Mouse (Mus musculus) midbrain, embryonic 10.5 days (tissue): ENCODE measurements around the gene Fgd2. TPM values are rescaled to one million over a fixed set of nuclear protein-coding genes. Genes with fewer than 3 reads are reported as not detected.
A peak's percentile ranks its signal among the peaks of the same experiment; 100 is the strongest.
"Not testable (repeated sequence)": the region's sequence is repeated elsewhere in the genome, so short reads cannot be mapped to it uniquely, and the experiment has no call there.

Experiments used
- DNase-seq: peaks from one replicate; pipeline ENCODE4 v3.0.0-alpha.2; 2017; ENCODE audit warnings: low spot score
- H3K27ac ChIP-seq: fragments of 300-500 bp; sonication (generic); replicated peaks from 2 replicates; pipeline ENCODE4 v1.5.1; 2016; ENCODE audit warnings: mild to moderate bottlenecking
- H3K27me3 ChIP-seq: fragments of 300-500 bp; sonication (generic); 2 replicates; pipeline ENCODE4 v1.6.1; 2016; ENCODE audit warnings: low read depth, mild to moderate bottlenecking; ENCODE audit not compliant: poor library complexity, severe bottlenecking
- H3K36me3 ChIP-seq: fragments of 300-500 bp; sonication (generic); 2 replicates; pipeline ENCODE4 v1.6.1; 2016; ENCODE audit warnings: mild to moderate bottlenecking, moderate library complexity
- H3K4me1 ChIP-seq: fragments of 300-500 bp; sonication (generic); 2 replicates; pipeline ENCODE4 v1.6.1; 2016
- H3K4me3 ChIP-seq: fragments of 300-500 bp; sonication (generic); 2 replicates; pipeline ENCODE4 v1.5.1; 2016; ENCODE audit warnings: mild to moderate bottlenecking, moderate library complexity
- H3K9me3 ChIP-seq: fragments of 300-500 bp; sonication (generic); replicated peaks from 2 replicates; pipeline ENCODE4 v1.6.1; 2016; ENCODE audit warnings: mild to moderate bottlenecking
- WGBS: fragments of 180-500 bp; shearing (Covaris S2); methylation state at CpG from one replicate; pipeline ENCODE4 v1.1.7; 2016; 5-methylcytosine and 5-hydroxymethylcytosine counted together
- polyA plus RNA-seq: library from polyadenylated mRNA; unstranded; fragments of >200 nt; fragmentation: Nextera tagmentation; extraction: Ambion mirVana; gene quantifications from 2 replicates; pipeline ENCODE4 v1.2.1, GENCODE M21; 2016

Fgd2 gene
- 3.8 and 4.1 TPM in 2 replicates for polyA plus RNA-seq

GRCm38 (mm10) chr17:29360761-29361221, at the start of gene Fgd2:
Gene Fgd2 (plus strand): TSS chr17:29360914.
- no peak for DNase-seq
- WGBS: 28% methylated on average over 5 of the region's 5 CpGs
- Histone ChIP-seq H3K9me3 (no peaks in the 10 kb centered on the region), H3K4me1 (peaks cover 45% of the 10 kb centered on the region), H3K36me3 (no peaks in the 10 kb centered on the region), H3K27me3 (no peaks in the 10 kb centered on the region), H3K4me3 (no peak within 1 kb of the TSS), H3K27ac (peak within 1 kb of the TSS; percentile 65; the same call in 1 of the 2 replicates)

DNA sequence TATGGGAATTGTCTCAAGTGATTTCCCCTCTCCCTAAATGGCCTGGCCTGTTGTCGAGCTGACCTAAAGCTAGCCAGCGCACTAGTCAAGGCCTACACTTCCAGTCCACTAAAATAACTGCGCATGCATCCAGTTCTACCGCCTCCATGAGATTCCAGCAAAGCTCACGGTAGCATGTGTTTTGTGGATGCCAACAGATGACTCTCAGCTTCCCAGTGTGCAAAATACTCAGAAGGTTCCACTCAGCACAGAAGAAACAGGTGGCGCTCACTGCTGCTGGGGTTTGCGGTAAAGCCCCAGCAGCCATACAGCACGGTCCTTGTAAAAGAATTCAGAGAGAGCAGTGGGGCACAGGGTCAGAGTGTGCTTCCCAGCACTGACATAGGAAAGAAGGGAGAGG, 49.1 kb upstream of the Fgd2 start:
- 91% methylated on average over 8 of the region's 8 CpGs for WGBS
- H3K27ac ChIP-seq: no peak overlapping the region
- H3K4me3 ChIP-seq: no peak overlapping the region
- DNase-seq: no peak
- H3K4me1 ChIP-seq: peaks cover 19% of the 10 kb centered on the region
- no peaks in the 10 kb centered on the region for H3K27me3 ChIP-seq
- H3K9me3 ChIP-seq: 0 out of 2 replicates have a peak, but pooled peaks cover 5% of the 10 kb centered on the region
- H3K36me3 ChIP-seq: no peaks in the 10 kb centered on the region

DNA sequence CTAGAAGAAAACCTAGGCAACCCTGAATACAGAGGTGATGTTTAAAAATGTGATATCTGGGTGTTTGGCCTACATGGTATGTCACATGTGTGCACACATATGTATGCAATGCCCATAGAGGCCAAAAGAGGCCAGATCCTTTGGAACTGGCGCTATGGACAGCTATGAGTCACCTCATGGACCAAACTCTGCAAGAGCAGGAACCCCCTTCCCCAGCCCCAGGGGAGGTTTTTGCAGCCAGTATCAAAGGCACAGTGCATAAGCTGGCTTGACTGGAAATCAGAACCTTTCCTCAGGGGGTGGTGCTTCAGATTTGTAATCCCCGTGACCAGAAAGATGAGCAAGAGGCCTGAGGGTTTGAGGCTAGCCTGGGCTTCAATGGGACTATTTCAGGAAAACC, 48.6 kb upstream of the Fgd2 start:
- Histone ChIP-seq H3K9me3 (0 out of 2 replicates have a peak, but pooled peaks cover 5% of the 10 kb centered on the region), H3K27me3 (no peaks in the 10 kb centered on the region), H3K36me3 (no peaks in the 10 kb centered on the region), H3K27ac (no peak overlapping the region), H3K4me1 (peaks cover 24% of the 10 kb centered on the region), H3K4me3 (no peak overlapping the region)
- 88% methylated on average over 2 of the region's 2 CpGs for WGBS
- DNase-seq: no peak

- no peaks in the 10 kb centered on the region for H3K36me3 ChIP-seq
- H3K4me3 ChIP-seq: no peak overlapping the region
- 0 out of 2 replicates have a peak, but pooled peaks cover 5% of the 10 kb centered on the region for H3K9me3 ChIP-seq
- no peak overlapping the region for H3K27ac ChIP-seq
- H3K27me3 ChIP-seq: no peaks in the 10 kb centered on the region
- no peak for DNase-seq
- H3K4me1 ChIP-seq: peaks cover 24% of the 10 kb centered on the region
These were observed 47.4 kb upstream of the Fgd2 start for GRCm38 (mm10) chr17:29313300-29313699.

- peaks cover 22% of the 10 kb centered on the region for H3K27me3 ChIP-seq
- peak overlapping the region; percentile 65 for H3K27ac ChIP-seq
- WGBS: 50% methylated on average over 9 of the region's 9 CpGs
- DNase-seq: no peak
- H3K9me3 ChIP-seq: 0 out of 2 replicates have a peak, but pooled peaks cover 5% of the 10 kb centered on the region
- H3K36me3 ChIP-seq: no peaks in the 10 kb centered on the region
- peaks cover 34% of the 10 kb centered on the region for H3K4me1 ChIP-seq
- no peak overlapping the region for H3K4me3 ChIP-seq
These were observed 44.8 kb upstream of the Fgd2 start for GRCm38 (mm10) chr17:29315672-29316465.

- Histone ChIP-seq H3K27ac (peak overlapping the region; percentile 55; the same call in 1 of the 2 replicates), H3K4me1 (peaks cover 39% of the 10 kb centered on the region), H3K27me3 (peaks cover 33% of the 10 kb centered on the region), H3K36me3 (no peaks in the 10 kb centered on the region), H3K9me3 (0 out of 2 replicates have a peak, but pooled peaks cover 5% of the 10 kb centered on the region), H3K4me3 (no peak overlapping the region)
- no peak for DNase-seq
- WGBS: 57% methylated on average over 3 of the region's 3 CpGs
These were observed 43.8 kb upstream of the Fgd2 start for GRCm38 (mm10) chr17:29316891-29317290.

DNA sequence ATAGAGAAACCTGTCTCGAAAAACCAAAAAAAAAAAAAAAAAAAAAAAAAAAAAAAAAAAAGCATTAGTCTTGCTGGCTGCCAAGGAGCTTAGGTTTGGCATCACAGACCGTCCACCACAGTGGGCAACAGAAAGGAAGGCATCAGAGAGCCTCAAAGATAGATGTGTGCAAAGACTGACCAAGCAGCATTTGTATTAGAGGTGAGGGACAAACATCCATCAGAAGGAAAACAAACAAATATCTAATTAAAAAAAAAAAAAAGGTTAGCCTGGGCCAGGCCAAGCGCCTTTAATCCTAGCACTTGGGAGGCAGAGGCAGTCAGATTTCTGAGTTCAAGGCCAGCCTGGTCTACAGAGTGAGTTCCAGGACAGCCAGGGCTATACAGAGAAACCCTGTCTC, 43.3 kb upstream of the Fgd2 start, which contains the start of gene Pi16:
TSS of gene Pi16 (plus strand) at position 301 of the 400 bp plus-strand sequence.
- Histone ChIP-seq H3K27me3 (peaks cover 37% of the 10 kb centered on the region), H3K27ac (peak within 1 kb of the TSS; percentile 55), H3K4me1 (peaks cover 44% of the 10 kb centered on the region)
- H3K36me3 ChIP-seq, H3K9me3 ChIP-seq, DNase-seq, H3K4me3 ChIP-seq: not testable (repeated sequence)
- WGBS: 89% methylated on average over 3 of the region's 3 CpGs

DNA sequence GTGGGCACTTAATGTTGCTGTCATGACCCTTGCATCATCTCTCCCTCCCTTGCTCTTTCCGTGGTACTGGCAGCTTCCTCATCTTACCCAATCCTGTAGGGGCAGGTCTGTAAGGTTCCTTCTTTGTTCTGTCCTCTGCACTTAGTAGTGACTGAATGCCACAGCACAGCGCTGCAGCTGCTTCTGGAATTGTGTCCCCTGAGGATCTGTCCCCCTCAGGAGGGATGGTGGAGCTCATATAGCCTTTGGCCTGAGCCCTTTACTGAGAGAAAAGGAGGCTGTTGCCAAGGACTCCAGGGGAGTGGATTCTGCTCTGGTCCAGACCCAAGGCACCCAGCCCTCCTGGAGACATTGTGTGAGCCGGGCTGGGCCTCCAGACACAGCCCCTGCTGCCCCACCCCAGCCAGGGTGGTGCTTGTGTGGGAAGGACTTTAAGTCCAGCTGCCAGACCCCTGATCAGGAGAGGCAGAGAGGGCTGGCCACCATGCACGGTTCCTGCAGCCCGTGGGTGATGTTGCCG, 41.9 kb upstream of the Fgd2 start:
- no peaks in the 10 kb centered on the region for H3K36me3 ChIP-seq
- 0 out of 2 replicates have a peak overlapping the region, but pooled peaks have one; percentile 50 for H3K27ac ChIP-seq
- no peak overlapping the region for H3K4me3 ChIP-seq
- no peak for DNase-seq
- no peaks in the 10 kb centered on the region for H3K9me3 ChIP-seq
- H3K27me3 ChIP-seq: peaks cover 52% of the 10 kb centered on the region
- WGBS: 53% methylated on average over 6 of the region's 6 CpGs
- peaks cover 48% of the 10 kb centered on the region for H3K4me1 ChIP-seq

GRCm38 (mm10) chr17:29319476-29319875, 41.2 kb upstream of the Fgd2 start:
- Histone ChIP-seq H3K9me3 (no peaks in the 10 kb centered on the region), H3K36me3 (no peaks in the 10 kb centered on the region), H3K4me1 (peaks cover 48% of the 10 kb centered on the region), H3K4me3 (no peak overlapping the region), H3K27ac (0 out of 2 replicates have a peak overlapping the region, but pooled peaks have one; percentile 50), H3K27me3 (peaks cover 58% of the 10 kb centered on the region)
- 92% methylated on average over 7 of the region's 7 CpGs for WGBS
- DNase-seq: no peak

DNA sequence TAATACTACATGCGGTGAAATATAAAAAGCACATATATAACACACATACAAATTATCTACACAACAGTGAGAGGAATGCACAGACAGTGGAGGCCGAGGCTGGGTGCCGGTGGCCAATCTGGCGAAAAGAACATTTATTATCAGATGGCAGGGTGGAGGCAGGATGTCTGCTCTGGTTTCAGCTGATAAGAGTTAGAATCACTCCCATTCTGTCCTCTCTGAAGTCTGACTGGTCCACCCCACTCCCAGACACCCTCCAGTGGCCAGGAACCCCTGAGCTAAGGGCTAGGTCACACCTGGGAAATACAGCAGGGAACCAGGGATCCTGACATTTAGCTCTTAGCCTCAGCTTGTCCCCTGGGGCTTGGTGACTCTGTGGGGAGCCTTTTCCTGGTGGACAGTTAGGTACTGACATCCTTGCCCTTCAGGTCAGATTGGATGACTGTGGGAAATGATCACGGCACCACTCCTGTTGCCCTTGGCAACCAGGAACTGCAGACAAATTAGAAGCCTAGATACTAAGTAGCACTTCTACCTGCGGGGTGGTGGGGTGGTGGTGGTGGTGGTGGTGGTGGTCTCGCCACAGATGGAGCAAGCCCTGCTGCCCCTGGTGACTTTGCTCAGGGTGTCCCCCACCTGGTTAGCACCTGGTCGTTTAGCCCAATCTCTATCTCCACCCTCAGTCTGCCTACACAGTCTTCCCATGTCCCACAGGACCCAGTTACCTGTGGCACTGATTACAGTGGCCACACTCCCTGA, 40.7 kb upstream of the Fgd2 start:
- H3K9me3 ChIP-seq: no peaks in the 10 kb centered on the region
- no peak overlapping the region for H3K27ac ChIP-seq
- H3K27me3 ChIP-seq: peaks cover 62% of the 10 kb centered on the region
- 72% methylated on average over 8 of the region's 8 CpGs for WGBS
- DNase-seq: no peak
- H3K4me1 ChIP-seq: peaks cover 46% of the 10 kb centered on the region
- H3K36me3 ChIP-seq: no peaks in the 10 kb centered on the region
- H3K4me3 ChIP-seq: no peak overlapping the region

GRCm38 (mm10) chr17:29321765-29322602, 38.7 kb upstream of the Fgd2 start:
- Histone ChIP-seq H3K4me1 (peaks cover 42% of the 10 kb centered on the region), H3K36me3 (no peaks in the 10 kb centered on the region), H3K27me3 (peaks cover 76% of the 10 kb centered on the region), H3K4me3 (peak overlapping the region; percentile 37), H3K27ac (peak overlapping the region; percentile 55; the same call in 1 of the 2 replicates), H3K9me3 (no peaks in the 10 kb centered on the region)
- 10% methylated on average over 41 of the region's 41 CpGs for WGBS
- peak; percentile 40 for DNase-seq

DNA sequence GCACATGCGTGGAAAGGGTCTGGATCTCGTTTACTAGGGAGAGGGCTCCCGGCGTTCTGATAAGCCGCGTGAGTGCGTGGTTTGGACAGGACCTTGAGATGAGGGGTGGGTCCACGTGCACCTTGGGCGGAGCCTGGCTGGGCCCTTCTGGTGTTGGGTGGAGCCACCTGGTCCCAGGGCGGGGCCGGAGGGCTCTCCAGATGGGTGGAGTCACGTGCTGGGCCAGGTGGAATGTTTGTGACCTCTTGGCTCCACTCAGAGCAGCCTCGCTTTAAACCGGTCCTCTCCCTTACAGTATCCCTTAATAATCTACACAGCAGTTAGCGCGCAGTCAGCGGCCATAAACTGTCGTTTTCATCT, 38.1 kb upstream of the Fgd2 start:
- Histone ChIP-seq H3K27me3 (peaks cover 82% of the 10 kb centered on the region), H3K27ac (peak overlapping the region; percentile 55; the same call in 1 of the 2 replicates), H3K36me3 (no peaks in the 10 kb centered on the region), H3K4me1 (peaks cover 47% of the 10 kb centered on the region), H3K4me3 (peak overlapping the region; percentile 37), H3K9me3 (no peaks in the 10 kb centered on the region)
- 10% methylated on average over 18 of the region's 18 CpGs for WGBS
- no peak for DNase-seq
